Mouse (Mus musculus) forebrain, embryonic 16.5 days (tissue): ENCODE data around the gene Eml6. TPM values are rescaled to one million over a fixed set of nuclear protein-coding genes. Genes with fewer than 3 reads are reported as not detected.
"Not testable (repeated sequence)": the region's sequence is repeated elsewhere in the genome, so short reads cannot be mapped to it uniquely, and the experiment has no call there.

Experiments
- ATAC-seq: fragments of 200-750 bp; cut with Nextera tagmentation; 2 replicates; pipeline ENCODE4 v1.8.0; 2017; ENCODE audit warnings: mild to moderate bottlenecking, moderate library complexity
- H3K27ac ChIP-seq: fragments of 300-500 bp; sonication (generic); 2 replicates; pipeline ENCODE4 v1.5.1; 2014; ENCODE audit warnings: low read length, control low read depth
- H3K27me3 ChIP-seq: fragments of 300-500 bp; sonication (generic); replicated peaks from 2 replicates; pipeline ENCODE4 v1.6.1; 2014; ENCODE audit warnings: low read length; ENCODE audit not compliant: control insufficient read depth, insufficient read depth
- H3K36me3 ChIP-seq: fragments of 300-500 bp; sonication (generic); 2 replicates; pipeline ENCODE4 v1.6.1; 2014; ENCODE audit not compliant: control insufficient read depth, insufficient read depth
- H3K4me1 ChIP-seq: fragments of 300-500 bp; sonication (generic); replicated peaks from 2 replicates; pipeline ENCODE4 v1.6.1; 2014; ENCODE audit warnings: low read length; ENCODE audit not compliant: control insufficient read depth, insufficient read depth
- H3K4me2 ChIP-seq: fragments of 300-500 bp; sonication (generic); 2 replicates; pipeline ENCODE4 v1.6.1; 2014; ENCODE audit warnings: mild to moderate bottlenecking, low read length, control low read depth
- H3K4me3 ChIP-seq: fragments of 300-500 bp; sonication (generic); replicated peaks from 2 replicates; pipeline ENCODE4 v1.5.1; 2014; ENCODE audit warnings: mild to moderate bottlenecking, low read length, control low read depth
- H3K9ac ChIP-seq: fragments of 300-500 bp; sonication (generic); replicated peaks from 2 replicates; pipeline ENCODE4 v1.6.1; 2014; ENCODE audit warnings: low read depth, low read length, control low read depth
- H3K9me3 ChIP-seq: fragments of 300-500 bp; sonication (generic); 2 replicates; pipeline ENCODE4 v1.6.1; 2016; ENCODE audit warnings: low read length; ENCODE audit not compliant: control insufficient read depth
- WGBS: fragments of 180-500 bp; shearing (Covaris S2); extraction: QIAGEN DNeasy Blood & Tissue Kit; methylation state at CpG from one replicate; pipeline ENCODE4 v1.1.7; 2014; 5-methylcytosine and 5-hydroxymethylcytosine counted together
- polyA plus RNA-seq: library from polyadenylated mRNA; unstranded; fragments of >200 nt; fragmentation: Nextera tagmentation; extraction: Ambion mirVana; gene quantifications from 2 replicates; pipeline ENCODE4 v1.2.1, GENCODE M21; 2015

The Eml6 gene
- polyA plus RNA-seq, 1 experiment from 2014 or later, result 5.6 TPM

- H3K4me1 ChIP-seq, result not testable (repeated sequence)
- peak within 1 kb of the TSS; percentile 20 for H3K4me3 ChIP-seq
These were observed 200.5 kb downstream of the Eml6 start, which contains the start of gene 4931440F15Rik for GRCm38 (mm10) chr11:29825271-29825718. TSS of gene 4931440F15Rik (minus strand) at chr11:29825668.

DNA sequence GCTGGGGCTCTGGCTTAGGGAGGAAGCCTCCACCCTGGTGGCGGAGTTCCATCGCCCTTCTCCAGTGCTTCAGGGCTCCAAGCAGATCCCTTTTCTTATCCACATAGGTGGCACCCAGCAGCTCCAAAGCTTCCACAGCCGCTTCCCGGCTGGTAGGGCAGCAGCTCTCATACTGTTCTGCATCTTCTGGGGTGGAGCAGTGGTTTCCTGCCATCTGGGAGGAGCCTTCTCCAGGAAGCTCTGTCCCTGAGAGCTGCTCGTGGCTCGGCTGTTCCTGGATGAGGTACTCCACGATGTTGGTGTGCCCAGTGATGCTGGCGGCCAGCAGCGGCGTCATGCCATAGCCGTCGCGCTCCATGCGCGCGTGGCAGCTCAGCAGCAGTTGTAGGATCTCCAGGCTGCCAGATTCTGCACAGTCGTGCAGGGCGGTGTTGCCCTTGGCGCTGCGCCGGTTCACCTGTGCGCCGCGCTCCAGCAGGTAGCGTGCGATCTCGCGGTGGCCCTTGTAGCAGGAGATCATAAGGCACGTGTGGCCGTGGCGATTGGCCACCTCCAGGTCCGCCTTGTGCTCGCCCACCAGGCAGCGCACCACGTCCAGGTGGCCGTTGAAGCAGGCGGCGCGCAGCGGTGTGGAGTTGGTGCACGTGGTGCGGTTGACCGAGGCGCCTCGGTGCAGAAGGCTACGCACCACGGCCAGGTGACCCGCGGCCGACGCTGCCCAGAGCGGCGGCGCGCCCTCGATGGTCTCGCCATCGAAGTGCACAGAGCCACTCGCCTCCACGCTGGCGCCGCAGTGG is 201.2 kb downstream of the Eml6 start:
- peak; percentile 60 for ATAC-seq
- H3K9ac ChIP-seq, H3K36me3 ChIP-seq, H3K27ac ChIP-seq, H3K27me3 ChIP-seq, H3K4me1 ChIP-seq, H3K9me3 ChIP-seq: not testable (repeated sequence)
- peak overlapping the region; percentile 20 for H3K4me3 ChIP-seq
- 22% methylated on average over 60 of the region's 62 CpGs for WGBS
- H3K4me2 ChIP-seq, result peak overlapping the region; percentile 31

More at GRCm38 (mm10) chr11:29825271-29825718, 200.5 kb downstream of the Eml6 start, which contains the start of gene 4931440F15Rik:
- H3K9me3 ChIP-seq, H3K27ac ChIP-seq, H3K9ac ChIP-seq, H3K36me3 ChIP-seq, H3K27me3 ChIP-seq: not testable (repeated sequence)
- peak within 1 kb of the TSS; percentile 31 for H3K4me2 ChIP-seq
- 44% methylated on average over 21 of the region's 21 CpGs for WGBS
- peak; percentile 29; the same call in 1 of the 2 replicates for ATAC-seq

DNA sequence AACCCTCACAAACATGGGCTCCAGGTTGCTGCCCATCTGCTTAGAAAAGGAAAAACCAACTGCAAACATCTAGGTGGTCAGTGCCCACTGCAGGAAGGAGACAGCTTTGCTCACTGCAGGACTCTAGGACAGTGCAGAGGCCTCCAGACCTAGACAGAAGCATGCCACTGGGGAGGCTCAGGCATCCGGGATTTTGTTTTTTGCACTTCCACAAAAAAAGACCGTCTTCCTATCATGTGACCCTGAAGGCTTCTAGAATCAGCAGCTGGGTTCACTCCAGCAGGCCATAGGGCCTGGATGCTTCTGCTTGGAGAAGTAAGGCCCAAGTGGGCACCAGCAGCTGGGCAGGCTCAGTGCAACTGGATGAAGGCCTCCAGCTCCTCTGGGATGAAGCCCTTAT is 202.7 kb downstream of the Eml6 start:
- Histone ChIP-seq H3K9me3 (no peaks in the 10 kb centered on the region), H3K27me3 (0 out of 2 replicates have a peak, but pooled peaks cover 2% of the 10 kb centered on the region), H3K4me1 (no peaks in the 10 kb centered on the region; the same call in 1 of the 2 replicates), H3K9ac (no peak overlapping the region), H3K36me3 (no peaks in the 10 kb centered on the region), H3K4me3 (no peak overlapping the region), H3K4me2 (no peak overlapping the region), H3K27ac (no peak overlapping the region)
- ATAC-seq, result no peak
- 91% methylated on average over 2 of the region's 2 CpGs for WGBS

DNA sequence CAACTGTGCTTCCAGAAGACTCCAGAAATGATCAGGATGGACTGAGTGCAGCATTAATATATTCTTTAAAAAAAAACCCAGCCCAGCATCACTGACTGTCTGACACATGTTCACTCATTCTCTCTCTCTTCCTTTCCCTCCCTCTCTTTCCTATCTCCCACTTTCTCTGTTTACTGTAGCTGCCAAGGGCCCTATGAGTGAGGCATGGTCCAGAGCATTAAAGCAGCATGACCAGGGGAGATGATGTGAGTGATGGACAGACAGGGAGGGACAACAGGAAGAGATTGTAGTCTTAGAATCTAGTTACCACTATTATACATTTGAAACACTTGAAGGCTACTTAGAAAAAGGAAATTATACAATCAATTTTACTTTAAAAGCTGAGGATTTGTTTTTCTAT is 210.2 kb downstream of the Eml6 start:
- ATAC-seq, result no peak
- no peak overlapping the region for H3K9ac ChIP-seq
- H3K27me3 ChIP-seq, result no peaks in the 10 kb centered on the region
- no peak overlapping the region for H3K4me3 ChIP-seq
- H3K36me3 ChIP-seq, result no peaks in the 10 kb centered on the region
- no peak overlapping the region for H3K4me2 ChIP-seq
- no peaks in the 10 kb centered on the region for H3K9me3 ChIP-seq
- no peak overlapping the region for H3K27ac ChIP-seq
- H3K4me1 ChIP-seq, result no peaks in the 10 kb centered on the region

- no peak overlapping the region for H3K4me3 ChIP-seq
- no peaks in the 10 kb centered on the region for H3K9me3 ChIP-seq
- no peaks in the 10 kb centered on the region for H3K36me3 ChIP-seq
- no peaks in the 10 kb centered on the region for H3K27me3 ChIP-seq
- no peak overlapping the region for H3K9ac ChIP-seq
- no peaks in the 10 kb centered on the region for H3K4me1 ChIP-seq
- ATAC-seq, result no peak
- no peak overlapping the region for H3K4me2 ChIP-seq
- 96% methylated on average over 3 of the region's 3 CpGs for WGBS
- H3K27ac ChIP-seq, result no peak overlapping the region
These were observed 210.6 kb downstream of the Eml6 start for GRCm38 (mm10) chr11:29815261-29815660.

DNA sequence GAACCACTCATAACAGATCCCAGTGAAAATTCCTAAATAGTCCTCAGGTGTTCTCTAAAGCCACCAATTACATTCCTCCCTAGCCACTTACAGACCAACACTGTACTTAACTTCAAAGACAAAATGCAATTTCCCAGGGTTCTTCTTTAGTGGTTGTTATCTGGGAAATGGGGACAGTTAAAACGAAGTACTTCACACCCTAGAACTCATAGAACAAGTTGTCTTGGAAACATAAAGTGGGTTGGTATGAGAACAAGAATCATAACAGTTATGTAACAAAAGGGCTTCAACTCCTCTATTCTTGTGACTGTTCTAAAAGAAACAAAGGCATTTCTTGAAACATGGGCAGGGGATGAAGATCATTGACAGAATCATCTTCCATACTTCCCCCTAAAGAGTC is 212.6 kb downstream of the Eml6 start:
- H3K4me1 ChIP-seq, result no peaks in the 10 kb centered on the region
- H3K4me3 ChIP-seq, result no peak overlapping the region
- no peaks in the 10 kb centered on the region for H3K36me3 ChIP-seq
- no peaks in the 10 kb centered on the region for H3K9me3 ChIP-seq
- H3K27me3 ChIP-seq, result no peaks in the 10 kb centered on the region
- H3K27ac ChIP-seq, result no peak overlapping the region
- ATAC-seq, result no peak
- H3K9ac ChIP-seq, result no peak overlapping the region
- 89% methylated on average over 1 of the region's 1 CpGs for WGBS
- no peak overlapping the region for H3K4me2 ChIP-seq

DNA sequence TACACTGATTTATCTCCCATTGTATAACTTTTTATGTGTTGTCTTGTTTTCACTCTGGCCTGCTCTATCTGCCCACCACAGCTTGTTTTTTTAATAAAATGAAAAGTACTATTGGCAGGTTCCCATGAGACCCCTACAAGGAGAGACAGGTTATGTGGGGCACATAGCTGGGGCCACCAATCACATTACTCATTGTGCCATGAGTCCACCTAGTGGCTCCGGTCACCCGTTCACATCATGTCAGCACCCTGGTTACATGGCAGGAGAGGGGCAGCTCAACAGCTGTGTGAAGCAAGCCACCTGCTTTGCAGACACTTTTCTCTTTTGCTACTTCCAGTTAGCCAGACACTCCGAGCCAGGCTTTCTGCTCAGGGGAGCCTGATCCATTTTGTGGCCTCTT is 213.4 kb downstream of the Eml6 start:
- ATAC-seq, result no peak
- H3K4me2 ChIP-seq, result no peak overlapping the region
- no peaks in the 10 kb centered on the region for H3K27me3 ChIP-seq
- no peak overlapping the region for H3K9ac ChIP-seq
- no peaks in the 10 kb centered on the region for H3K36me3 ChIP-seq
- no peaks in the 10 kb centered on the region for H3K9me3 ChIP-seq
- H3K4me3 ChIP-seq, result no peak overlapping the region
- no peak overlapping the region for H3K27ac ChIP-seq
- no peaks in the 10 kb centered on the region for H3K4me1 ChIP-seq
- WGBS, result 83% methylated on average over 3 of the region's 3 CpGs

GRCm38 (mm10) chr11:29810324-29810723 is 215.5 kb downstream of the Eml6 start:
- Histone ChIP-seq H3K9ac (no peak overlapping the region), H3K27ac (no peak overlapping the region)

GRCm38 (mm10) chr11:29808981-29809589 is 216.7 kb downstream of the Eml6 start:
- H3K27me3 ChIP-seq, result no peaks in the 10 kb centered on the region

More at GRCm38 (mm10) chr11:29810324-29810723, 215.5 kb downstream of the Eml6 start:
- H3K4me1 ChIP-seq, result no peaks in the 10 kb centered on the region
- H3K4me3 ChIP-seq, result no peak overlapping the region
- ATAC-seq, result no peak
- H3K27me3 ChIP-seq, result no peaks in the 10 kb centered on the region
- no peak overlapping the region for H3K4me2 ChIP-seq
- H3K9me3 ChIP-seq, result no peaks in the 10 kb centered on the region
- no peaks in the 10 kb centered on the region for H3K36me3 ChIP-seq
- 87% methylated on average over 3 of the region's 3 CpGs for WGBS

More at GRCm38 (mm10) chr11:29808981-29809589, 216.7 kb downstream of the Eml6 start:
- H3K4me3 ChIP-seq, result no peak overlapping the region
- WGBS, result 88% methylated on average over 7 of the region's 7 CpGs
- H3K36me3 ChIP-seq, result no peaks in the 10 kb centered on the region
- H3K9ac ChIP-seq, result no peak overlapping the region
- no peak overlapping the region for H3K4me2 ChIP-seq
- H3K27ac ChIP-seq, result no peak overlapping the region
- no peaks in the 10 kb centered on the region for H3K9me3 ChIP-seq
- H3K4me1 ChIP-seq, result no peaks in the 10 kb centered on the region
- ATAC-seq, result no peak
